ENCODE assay signal across 11 mouse cellular contexts in the genomic region with DNA sequence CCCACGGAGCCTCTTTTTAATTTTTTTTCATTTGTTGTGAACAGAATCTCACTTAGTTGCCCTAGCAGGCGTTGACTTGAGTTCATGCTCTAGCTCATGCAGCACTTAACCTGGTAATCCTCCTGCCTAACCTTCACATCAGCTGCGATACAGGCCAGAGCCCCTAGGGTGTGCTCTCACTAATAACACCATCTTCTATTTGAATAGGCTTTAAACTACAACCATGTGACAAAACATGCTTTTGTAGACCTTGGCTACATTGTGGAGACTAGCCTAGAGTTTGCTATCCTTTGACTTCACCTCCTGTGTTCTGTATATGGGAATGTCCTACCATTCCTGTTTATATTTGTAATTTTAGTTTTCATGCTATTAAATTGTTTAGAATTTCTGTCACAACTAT. TPM values are rescaled to one million over a fixed set of nuclear protein-coding genes. Genes with fewer than 3 reads are reported as not detected.
DNase-seq lines count a peak whose midpoint lies in the region; ATAC-seq and TF ChIP-seq lines count a peak whose summit lies in the region.
"Had no signal": no experiment of that assay in that cellular context is flagged by ENCODE, and none has a peak within 500 bp of the region (broad histone marks: within the 10 kb centered on the region; RNA-seq: fewer than 3 reads in every experiment).

No protein-coding gene starts in this region.

- TF ChIP-seq CTCF in G1E (IDR thresholded peaks at IDR 0.05; ENCODE audit: low read depth, low read length) = no peak

- H3K27me3 ChIP-seq in G1E (ENCODE audit: insufficient read depth, low read length) = no peaks in the 10 kb centered on the region
- no peaks in the 10 kb centered on the region for H3K27me3 ChIP-seq in heart, embryonic 11.5 days (ENCODE audit: control insufficient read depth, insufficient read depth, low read length)
- H3K27me3 ChIP-seq: hindbrain, embryonic 12.5 days had no signal

- no peak overlapping the region for H3K4me2 ChIP-seq in heart, embryonic 11.5 days
- H3K4me2 ChIP-seq: hindbrain, embryonic 12.5 days had no signal

- ATAC-seq in G1E (ENCODE audit: extremely low read depth, insufficient number of reproducible peaks, low FRiP score, poor library complexity, severe bottlenecking) = peak; percentile 54
- peak; percentile 68 for ATAC-seq in granulocyte monocyte progenitor cell, adult 5-6 weeks (replicated peaks; ENCODE audit: poor library complexity, severe bottlenecking)
- no peak for ATAC-seq in heart, embryonic 11.5 days (replicated peaks; ENCODE audit: insufficient number of reproducible peaks, low FRiP score, low TSS enrichment)

- peak; percentile 13 for DNase-seq in kidney, adult 9 months
- no peak for DNase-seq in kidney, adult 11 months
- DNase-seq in 416B (ENCODE audit: low read depth) = peak; percentile 41
- no peak for DNase-seq in G1E (ENCODE audit: low spot score)
- DNase-seq in layer of hippocampus, postnatal 10 days (ENCODE audit: low spot score in 2 of 2) = no peak
- DNase-seq in adrenal gland, postnatal 4 days (ENCODE audit: low spot score in 2 of 2) = no peak
- DNase-seq: cerebellum, adult 11-12 months; gastrocnemius, postnatal 14 days had no signal

- H3K27ac ChIP-seq in heart, embryonic 11.5 days (ENCODE audit: low read depth, low read length) = no peak overlapping the region
- H3K27ac ChIP-seq: hindbrain, embryonic 12.5 days had no signal

- H3K4me1 ChIP-seq in G1E (ENCODE audit: insufficient read depth, low read depth, low read length) = no peaks in the 10 kb centered on the region
- H3K4me1 ChIP-seq in heart, embryonic 11.5 days (ENCODE audit: control insufficient read depth, insufficient read depth, low read length) = no peaks in the 10 kb centered on the region
- H3K4me1 ChIP-seq: hindbrain, embryonic 12.5 days had no signal

- H3K9me3 ChIP-seq in G1E (replicated peaks) = no peaks in the 10 kb centered on the region
- no peaks in the 10 kb centered on the region for H3K9me3 ChIP-seq in heart, embryonic 11.5 days (replicated peaks; ENCODE audit: control insufficient read depth, low read length)
- H3K9me3 ChIP-seq: hindbrain, embryonic 12.5 days had no signal

- H3K9ac ChIP-seq in heart, embryonic 11.5 days (ENCODE audit: low read depth, low read length) = no peak overlapping the region
- H3K9ac ChIP-seq: hindbrain, embryonic 12.5 days had no signal

- H3K4me3 ChIP-seq in G1E (ENCODE audit: low read depth, low read length) = no peak overlapping the region
- H3K4me3 ChIP-seq in heart, embryonic 11.5 days (ENCODE audit: low read depth, low read length) = no peak overlapping the region
- H3K4me3 ChIP-seq: hindbrain, embryonic 12.5 days had no signal

- 78% methylated on average over 3 of the region's 3 CpGs for WGBS in heart, embryonic 11.5 days (ENCODE audit: insufficient replicate concordance)

- H3K36me3 ChIP-seq in G1E (replicated peaks) = peaks cover 47% of the 10 kb centered on the region
- 0 out of 2 replicates have a peak, but pooled peaks cover 3% of the 10 kb centered on the region for H3K36me3 ChIP-seq in heart, embryonic 11.5 days (ENCODE audit: control insufficient read depth, insufficient read depth, low read length)

RNA-seq across cellular contexts. Expression of gene Tnfrsf11a, which starts 45.2 kb away (rescaled TPM):
- total RNA-seq in G1E (2014; fragmentation: Nextera tagmentation) (not detected in 2 replicates), G1E (2017) (0.11 and 0.46 TPM in 2 replicates)
- not detected in 2 replicates for polyA plus RNA-seq in G1E (2012)
- 0.54 and 0.98 TPM in 2 replicates for total RNA-seq in granulocyte monocyte progenitor cell, adult 5-6 weeks (2014; fragmentation: Nextera tagmentation)
- total RNA-seq in granulocyte monocyte progenitor cell, adult 5-6 weeks (2017) = 0.13 and 1.5 TPM in 2 replicates
- 1 to 10 TPM; 5.0 to 5.2 TPM for total RNA-seq in layer of hippocampus, postnatal 10 days (2021)
- 1 to 10 TPM; 3.1 to 3.9 TPM for total RNA-seq in adrenal gland, postnatal 4 days (2021)
- polyA plus RNA-seq in heart, embryonic 11.5 days (2014; fragmentation: Nextera tagmentation; extraction: Ambion mirVana) = 0.08 and 0.16 TPM in 2 replicates

Comparison
In these comparisons a context has a peak if more than half of its experiments do, and no peak if none do; other contexts are left out.
1. DNase-seq: peak in kidney, adult 9 months (single experiment) and 416B (single experiment); none in kidney, adult 11 months (single experiment), G1E (single experiment), layer of hippocampus, postnatal 10 days (0 of 2) and adrenal gland, postnatal 4 days (0 of 2).